32 mouse cellular contexts compared by ENCODE assay signal in the genomic region with DNA sequence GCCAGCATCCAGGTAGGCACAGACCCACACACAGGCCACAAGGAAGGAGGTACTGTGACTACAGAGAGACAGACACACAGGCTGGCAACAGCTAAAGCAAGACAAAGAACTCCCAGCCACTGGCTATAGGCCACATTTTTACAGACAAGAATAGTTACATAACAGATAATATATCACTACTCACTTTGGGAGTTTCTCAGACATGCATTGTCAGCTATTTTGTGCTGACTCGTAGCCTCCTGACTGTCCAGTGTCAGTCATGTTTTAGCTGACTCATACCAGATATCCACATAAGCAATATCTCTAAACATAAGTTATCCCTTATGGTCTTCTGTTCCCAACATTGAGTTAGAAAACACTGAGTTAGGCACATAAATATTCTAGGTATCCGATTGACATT. TPM values are rescaled to one million over a fixed set of nuclear protein-coding genes. Genes with fewer than 3 reads are reported as not detected.
DNase-seq lines count a peak whose midpoint lies in the region; ATAC-seq and TF ChIP-seq lines count a peak whose summit lies in the region.
"Had no signal": no experiment of that assay in that cellular context is flagged by ENCODE, and none has a peak within 500 bp of the region (broad histone marks: within the 10 kb centered on the region; RNA-seq: fewer than 3 reads in every experiment).

No protein-coding gene starts in this region.

- H3K4me1 ChIP-seq in lung, embryonic 16.5 days (replicated peaks; ENCODE audit: control insufficient read depth, insufficient read depth, low read length), result no peaks in the 10 kb centered on the region
- no peaks in the 10 kb centered on the region for H3K4me1 ChIP-seq in CH12.LX (ENCODE audit: control insufficient read depth in 1 of 2, insufficient read depth in 2 of 2)
- H3K4me1 ChIP-seq in midbrain, embryonic 16.5 days (ENCODE audit: control insufficient read depth, insufficient read depth, low read length), result no peaks in the 10 kb centered on the region
- H3K4me1 ChIP-seq: forebrain, embryonic 10.5 days; forebrain, embryonic 13.5 days; heart, embryonic 15.5 days; hindbrain, embryonic 10.5 days; hindbrain, embryonic 13.5 days had no signal

- in situ Hi-C loops in CH12.LX (cut with MboI; ENCODE audit: low pct_ligation_motif_present, low pct_unique_long_range_greater_than_20kb, low sequenced_read_pairs), result loop anchor here (25.0 kb wide), 2 partner anchors 596 to 1321 kb away; partner anchors contain the start of gene Olfr347

- no peaks in the 10 kb centered on the region for H3K79me2 ChIP-seq in CH12.LX (replicated peaks; ENCODE audit: control insufficient read depth, extremely low read depth, insufficient read depth, poor library complexity, severe bottlenecking)

- H3K4me3 ChIP-seq in lung, embryonic 16.5 days (ENCODE audit: low read length), result no peak overlapping the region
- no peak overlapping the region for H3K4me3 ChIP-seq in CH12.LX (replicated peaks in 1 of 3; ENCODE audit: low read depth in 2 of 3, low read length in 2 of 3, poor library complexity in 1 of 3)
- H3K4me3 ChIP-seq in midbrain, embryonic 16.5 days (ENCODE audit: low read depth, low read length), result no peak overlapping the region
- H3K4me3 ChIP-seq: forebrain, embryonic 10.5 days; forebrain, embryonic 13.5 days; heart, embryonic 15.5 days; hindbrain, embryonic 10.5 days; hindbrain, embryonic 13.5 days had no signal

- WGBS in lung, embryonic 16.5 days, result 60% methylated on average over 2 of the region's 2 CpGs
- 83% methylated on average over 2 of the region's 2 CpGs for WGBS in midbrain, embryonic 16.5 days

- no peak for DNase-seq in lung, postnatal 14 days
- peak; percentile 79 for DNase-seq in 3T3-L1 (ENCODE audit: low read depth, low spot score)
- DNase-seq in CH12.LX (ENCODE audit: extremely low read depth), result no peak
- DNase-seq in adipocyte (ENCODE audit: low spot score), result peak; percentile 40
- DNase-seq in cerebellum, adult 11-12 months, result no peak
- DNase-seq: adrenal gland, postnatal 10 days; adrenal gland, postnatal 36 days; cerebellum, adult 11 months; cerebellum, adult 8-10 months; cerebellum, postnatal 10 days; gastrocnemius, postnatal 10 days; gastrocnemius, postnatal 36 days; heart, postnatal 10 days; heart, postnatal 36 days had no signal

- no peaks in the 10 kb centered on the region for H3K27me3 ChIP-seq in lung, embryonic 16.5 days (ENCODE audit: control insufficient read depth, insufficient read depth, low read depth, low read length)
- H3K27me3 ChIP-seq in CH12.LX (replicated peaks), result peaks cover 65% of the 10 kb centered on the region
- no peaks in the 10 kb centered on the region for H3K27me3 ChIP-seq in midbrain, embryonic 16.5 days (ENCODE audit: control insufficient read depth, insufficient read depth, low read depth, low read length)
- H3K27me3 ChIP-seq: forebrain, embryonic 13.5 days; heart, embryonic 15.5 days; hindbrain, embryonic 13.5 days had no signal

- no peak overlapping the region for H3K4me2 ChIP-seq in lung, embryonic 16.5 days (ENCODE audit: low read depth, low read length)
- no peak overlapping the region for H3K4me2 ChIP-seq in CH12.LX (ENCODE audit: insufficient read depth, low read depth, poor library complexity, severe bottlenecking)
- no peak overlapping the region for H3K4me2 ChIP-seq in midbrain, embryonic 16.5 days (ENCODE audit: low read length)
- H3K4me2 ChIP-seq: forebrain, embryonic 13.5 days; heart, embryonic 11.5 days; heart, embryonic 15.5 days; hindbrain, embryonic 13.5 days had no signal

- no peak for TF ChIP-seq CTCF in CH12.LX (conservative IDR thresholded peaks at IDR 0.05 in 1 of 2, IDR thresholded peaks at IDR 0.05 in 1 of 2; ENCODE audit: low read depth in 2 of 2, low read length in 2 of 2)

- no peak for TF ChIP-seq RAD21 in CH12.LX (IDR thresholded peaks at IDR 0.05; ENCODE audit: low read depth, low read length)

- no peak for TF ChIP-seq POLR2A in CH12.LX (IDR thresholded peaks at IDR 0.05; ENCODE audit: low read depth, low read length)

- peak; percentile 45 for ATAC-seq in lung, embryonic 16.5 days (ENCODE audit: low read depth)
- ATAC-seq in midbrain, embryonic 16.5 days, result no peak
- ATAC-seq in megakaryocyte progenitor cell, adult 5-6 weeks (replicated peaks; ENCODE audit: poor library complexity), result no peak
- ATAC-seq: activated CD4-positive, CD25-positive, alpha-beta regulatory T cell, adult 4 months; forebrain, embryonic 13.5 days; forebrain, embryonic 16.5 days; hindbrain, embryonic 16.5 days had no signal

- no peak overlapping the region for H3K27ac ChIP-seq in lung, embryonic 16.5 days (ENCODE audit: low read length)
- H3K27ac ChIP-seq in CH12.LX (ENCODE audit: insufficient read depth, low read depth), result no peak overlapping the region
- H3K27ac ChIP-seq in midbrain, embryonic 16.5 days (ENCODE audit: low read length), result no peak overlapping the region
- H3K27ac ChIP-seq: forebrain, embryonic 10.5 days; forebrain, embryonic 13.5 days; heart, embryonic 15.5 days; hindbrain, embryonic 10.5 days; hindbrain, embryonic 13.5 days had no signal

- no peaks in the 10 kb centered on the region for H3K9me3 ChIP-seq in lung, embryonic 16.5 days (ENCODE audit: control insufficient read depth, low read length)
- no peaks in the 10 kb centered on the region for H3K9me3 ChIP-seq in CH12.LX (replicated peaks; ENCODE audit: low read length)
- no peaks in the 10 kb centered on the region for H3K9me3 ChIP-seq in midbrain, embryonic 16.5 days (replicated peaks; ENCODE audit: control insufficient read depth, low read length, poor library complexity, severe bottlenecking)
- H3K9me3 ChIP-seq: forebrain, embryonic 13.5 days; heart, embryonic 15.5 days; hindbrain, embryonic 13.5 days had no signal

- dilution Hi-C loops in CH12.LX (cut with MboI; ENCODE audit: extremely low pct_ligation_motif_present, extremely low pct_unique_long_range_greater_than_20kb, low sequenced_read_pairs), result no loop called here

- H3K36me3 ChIP-seq in lung, embryonic 16.5 days (ENCODE audit: control insufficient read depth, insufficient read depth, low read length), result no peaks in the 10 kb centered on the region
- no peaks in the 10 kb centered on the region for H3K36me3 ChIP-seq in CH12.LX (replicated peaks in 1 of 2; ENCODE audit: control insufficient read depth in 1 of 2, insufficient read depth in 1 of 2, low read length in 1 of 2)
- no peaks in the 10 kb centered on the region for H3K36me3 ChIP-seq in midbrain, embryonic 16.5 days (ENCODE audit: control insufficient read depth, insufficient read depth, low read length)
- H3K36me3 ChIP-seq: forebrain, embryonic 10.5 days; heart, embryonic 15.5 days; hindbrain, embryonic 10.5 days; hindbrain, embryonic 13.5 days had no signal

- no peak for TF ChIP-seq EP300 in CH12.LX (IDR thresholded peaks at IDR 0.05; ENCODE audit: low read length)

- no peak overlapping the region for H3K9ac ChIP-seq in lung, embryonic 16.5 days (ENCODE audit: low read length)
- no peak overlapping the region for H3K9ac ChIP-seq in CH12.LX (ENCODE audit: insufficient read depth, low read depth)
- H3K9ac ChIP-seq in midbrain, embryonic 16.5 days (ENCODE audit: low read depth, low read length), result no peak overlapping the region
- H3K9ac ChIP-seq: forebrain, embryonic 13.5 days; heart, embryonic 15.5 days; hindbrain, embryonic 13.5 days had no signal

TF ChIP-seq in CH12.LX, 34 proteins besides CTCF, POLR2A, EP300 and RAD21:
- no peak for TF ChIP-seq TCF12 (IDR thresholded peaks at IDR 0.05; ENCODE audit: low read depth, low read length)
- peak; percentile 33; the same call in 1 of the 2 replicates for TF ChIP-seq MAFK (IDR thresholded peaks at IDR 0.05; ENCODE audit: insufficient replicate concordance, low read length)
- TF ChIP-seq ZNF384 (IDR thresholded peaks at IDR 0.05; ENCODE audit: low read depth, low read length), result no peak

RNA-seq across cellular contexts. Expression of gene Olfr368, which starts 7.0 kb away (rescaled TPM):
- polyA plus RNA-seq in lung, embryonic 16.5 days (2015; fragmentation: Nextera tagmentation; extraction: Ambion mirVana), result not detected in 2 replicates
- not detected in 2 replicates for total RNA-seq in CH12.LX (2012; rRNA removed)
- not detected in 2 replicates for total RNA-seq in CH12.LX (2014; rRNA removed)
- polyA plus RNA-seq in CH12.LX (2012; ENCODE audit: insufficient read length, low read depth), result not detected in 2 replicates
- not detected in 2 replicates for polyA plus RNA-seq in midbrain, embryonic 16.5 days (2015; fragmentation: Nextera tagmentation; extraction: Ambion mirVana)
- not detected in 2 replicates for total RNA-seq in megakaryocyte progenitor cell, adult 5-6 weeks (2015)
- not detected in 2 replicates for total RNA-seq in megakaryocyte progenitor cell, adult 5-6 weeks (2017)
- total RNA-seq: adrenal gland, adult 18-20 months; adrenal gland, postnatal 10 days; adrenal gland, postnatal 36 days; gastrocnemius, adult 18-20 months; gastrocnemius, postnatal 10 days; gastrocnemius, postnatal 36 days; granulocyte monocyte progenitor cell, adult 5-6 weeks; heart, adult 8-10 months; heart, postnatal 10 days; heart, postnatal 36 days; MEL had no signal
- polyA plus RNA-seq: activated CD4-positive, CD25-positive, alpha-beta regulatory T cell, adult 4 months; embryonic facial prominence, embryonic 11.5 days; forebrain, embryonic 10.5 days; forebrain, embryonic 13.5 days; forebrain, embryonic 16.5 days; heart, embryonic 11.5 days; heart, embryonic 15.5 days; hindbrain, embryonic 10.5 days; hindbrain, embryonic 13.5 days; hindbrain, embryonic 16.5 days had no signal

RNA-seq across cellular contexts. Expression of gene Pdcl, which starts 25.8 kb away (rescaled TPM):
- 52.0 and 55.0 TPM in 2 replicates for polyA plus RNA-seq in lung, embryonic 16.5 days (2015; fragmentation: Nextera tagmentation; extraction: Ambion mirVana)
- total RNA-seq in CH12.LX (2012; rRNA removed), result 48.4 and 55.7 TPM in 2 replicates
- total RNA-seq in CH12.LX (2014; rRNA removed), result 103 and 123 TPM in 2 replicates
- 115 and 144 TPM in 2 replicates for polyA plus RNA-seq in CH12.LX (2012; ENCODE audit: insufficient read length, low read depth)
- polyA plus RNA-seq in midbrain, embryonic 16.5 days (2015; fragmentation: Nextera tagmentation; extraction: Ambion mirVana), result 50.2 and 57.0 TPM in 2 replicates
- total RNA-seq in megakaryocyte progenitor cell, adult 5-6 weeks (2015), result 27.3 TPM in 2 replicates
- total RNA-seq in megakaryocyte progenitor cell, adult 5-6 weeks (2017), result 56.1 and 98.5 TPM in 2 replicates

Comparison
In these comparisons a context has a peak if more than half of its experiments do, and no peak if none do; other contexts are left out.
1. DNase-seq: peak in 3T3-L1 (single experiment) and adipocyte (single experiment); none in lung, postnatal 14 days (single experiment), CH12.LX (single experiment) and cerebellum, adult 11-12 months (single experiment).